Mouse (Mus musculus) neural tube, embryonic 14.5 days (tissue): ENCODE results near the gene Cib2. TPM values are rescaled to one million over a fixed set of nuclear protein-coding genes. Genes with fewer than 3 reads are reported as not detected.

Source experiments
- ATAC-seq: fragments of 200-750 bp; cut with Nextera tagmentation; 2 replicates; pipeline ENCODE4 v1.8.0; 2017; ENCODE audit warnings: low read depth, mild to moderate bottlenecking, moderate TSS enrichment, moderate library complexity
- H3K27ac ChIP-seq: fragments of 300-500 bp; sonication (generic); 2 replicates; pipeline ENCODE4 v1.5.1; 2014; ENCODE audit warnings: low read depth, mild to moderate bottlenecking, control low read depth, low read length, moderate library complexity, mixed read lengths
- H3K27me3 ChIP-seq: fragments of 300-500 bp; sonication (generic); 2 replicates; pipeline ENCODE4 v1.6.1; 2014; ENCODE audit warnings: low read length; ENCODE audit not compliant: control insufficient read depth, insufficient read depth
- H3K36me3 ChIP-seq: fragments of 300-500 bp; sonication (generic); 2 replicates; pipeline ENCODE4 v1.6.1; 2014; ENCODE audit warnings: low read length, mixed read lengths; ENCODE audit not compliant: control insufficient read depth, insufficient read depth
- H3K4me1 ChIP-seq: fragments of 300-500 bp; sonication (generic); 2 replicates; pipeline ENCODE4 v1.6.1; 2014; ENCODE audit warnings: low read length; ENCODE audit not compliant: control insufficient read depth, insufficient read depth
- H3K4me2 ChIP-seq: fragments of 300-500 bp; sonication (generic); 2 replicates; pipeline ENCODE4 v1.6.1; 2014; ENCODE audit warnings: mild to moderate bottlenecking, low read depth, low read length, control low read depth
- H3K4me3 ChIP-seq: fragments of 300-500 bp; sonication (generic); 2 replicates; pipeline ENCODE4 v1.5.1; 2014; ENCODE audit warnings: low read depth, low read length, control low read depth, mixed read lengths
- H3K9ac ChIP-seq: fragments of 300-500 bp; sonication (generic); replicated peaks from 2 replicates; pipeline ENCODE4 v1.6.1; 2014; ENCODE audit warnings: low read depth, mild to moderate bottlenecking, control low read depth, low read length, mixed read lengths
- H3K9me3 ChIP-seq: fragments of 300-500 bp; sonication (generic); 2 replicates; pipeline ENCODE4 v1.6.1; 2016; ENCODE audit warnings: low read length; ENCODE audit not compliant: control insufficient read depth
- WGBS: fragments of 180-500 bp; shearing (Covaris S2); extraction: QIAGEN DNeasy Blood & Tissue Kit; methylation state at CpG from one replicate; pipeline ENCODE4 v1.1.7; 2014; 5-methylcytosine and 5-hydroxymethylcytosine counted together
- polyA plus RNA-seq: library from polyadenylated mRNA; unstranded; fragments of >200 nt; fragmentation: Nextera tagmentation; extraction: Ambion mirVana; gene quantifications from 2 replicates; pipeline ENCODE4 v1.2.1, GENCODE M21; 2014

Cib2 gene
- polyA plus RNA-seq, 1 experiment from 2014 or later, result 80.4 TPM

GRCm38 (mm10) chr9:54520286-54520685 is 39.7 kb downstream of the Cib2 start:
- no peaks in the 10 kb centered on the region for H3K9me3 ChIP-seq
- no peak for ATAC-seq
- no peaks in the 10 kb centered on the region for H3K36me3 ChIP-seq
- H3K27me3 ChIP-seq, result no peaks in the 10 kb centered on the region
- whole genome bisulfite sequencing, result 89% methylated on average over 4 of the region's 4 CpGs
- no peak overlapping the region for H3K27ac ChIP-seq
- H3K4me1 ChIP-seq, result no peaks in the 10 kb centered on the region
- no peak overlapping the region for H3K9ac ChIP-seq
- H3K4me2 ChIP-seq, result no peak overlapping the region
- H3K4me3 ChIP-seq, result no peak overlapping the region

DNA sequence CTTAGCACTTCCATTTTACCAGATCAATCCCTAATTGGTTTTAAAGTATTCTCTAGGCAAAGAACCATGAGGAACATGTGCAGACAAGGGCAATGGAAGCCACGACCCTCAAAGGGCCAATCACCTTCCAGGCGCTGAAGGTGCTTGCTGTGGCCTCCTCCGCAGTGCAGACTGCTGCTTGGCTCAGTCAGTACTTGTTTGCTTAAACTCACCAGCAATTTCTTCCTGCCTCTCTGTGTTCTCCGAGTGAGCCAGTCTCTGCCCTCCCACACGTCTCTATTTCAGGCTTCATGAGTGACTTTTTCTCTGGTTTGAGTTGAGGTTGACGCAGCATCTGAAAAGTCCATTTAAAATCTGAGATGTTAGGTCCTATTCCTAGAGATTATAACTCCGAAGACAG is 41.1 kb downstream of the Cib2 start:
- Histone ChIP-seq H3K27me3 (no peaks in the 10 kb centered on the region), H3K9me3 (no peaks in the 10 kb centered on the region), H3K4me3 (no peak overlapping the region), H3K27ac (no peak overlapping the region), H3K36me3 (no peaks in the 10 kb centered on the region), H3K4me2 (no peak overlapping the region), H3K9ac (no peak overlapping the region), H3K4me1 (no peaks in the 10 kb centered on the region)
- no peak for ATAC-seq
- WGBS, result 70% methylated on average over 7 of the region's 7 CpGs

DNA sequence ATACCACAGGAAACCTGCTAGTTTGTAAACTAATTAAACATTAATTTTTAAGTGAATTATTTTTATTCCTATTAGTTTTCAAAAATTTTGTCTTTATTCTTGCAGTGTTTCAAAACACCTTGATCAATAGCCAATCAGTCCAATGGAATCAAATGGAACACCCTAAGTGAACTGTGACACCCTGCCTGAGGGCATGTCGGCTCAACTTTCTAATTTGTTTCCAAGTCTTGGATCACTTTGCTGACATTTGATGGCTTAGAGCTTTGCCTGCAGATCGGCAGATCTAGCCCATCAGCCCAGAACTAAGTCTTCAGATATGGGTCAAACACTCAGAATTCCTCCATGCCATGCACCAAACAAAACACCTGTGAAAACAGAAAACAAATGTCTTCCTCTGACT is 44.0 kb downstream of the Cib2 start:
- WGBS, result 83% methylated on average over 2 of the region's 2 CpGs
- ATAC-seq, result no peak
- no peak overlapping the region for H3K4me3 ChIP-seq

GRCm38 (mm10) chr9:54502873-54503272 is 57.1 kb downstream of the Cib2 start:
- no peaks in the 10 kb centered on the region for H3K9me3 ChIP-seq
- H3K4me1 ChIP-seq, result peaks cover 18% of the 10 kb centered on the region
- peak overlapping the region; percentile 81; the same call in 1 of the 2 replicates for H3K4me3 ChIP-seq
- no peaks in the 10 kb centered on the region for H3K36me3 ChIP-seq
- no peak for ATAC-seq
- 13% methylated on average over 12 of the region's 12 CpGs for WGBS
- H3K9ac ChIP-seq, result no peak overlapping the region; the same call in 1 of the 2 replicates
- H3K27me3 ChIP-seq, result no peaks in the 10 kb centered on the region
- no peak overlapping the region for H3K27ac ChIP-seq
- peak overlapping the region; percentile 62 for H3K4me2 ChIP-seq

More for the DNA sequence above, 44.0 kb downstream of the Cib2 start:
- no peaks in the 10 kb centered on the region for H3K9me3 ChIP-seq
- H3K4me2 ChIP-seq, result no peak overlapping the region
- H3K27ac ChIP-seq, result no peak overlapping the region
- no peaks in the 10 kb centered on the region for H3K27me3 ChIP-seq
- H3K4me1 ChIP-seq, result no peaks in the 10 kb centered on the region
- no peak overlapping the region for H3K9ac ChIP-seq
- H3K36me3 ChIP-seq, result no peaks in the 10 kb centered on the region

DNA sequence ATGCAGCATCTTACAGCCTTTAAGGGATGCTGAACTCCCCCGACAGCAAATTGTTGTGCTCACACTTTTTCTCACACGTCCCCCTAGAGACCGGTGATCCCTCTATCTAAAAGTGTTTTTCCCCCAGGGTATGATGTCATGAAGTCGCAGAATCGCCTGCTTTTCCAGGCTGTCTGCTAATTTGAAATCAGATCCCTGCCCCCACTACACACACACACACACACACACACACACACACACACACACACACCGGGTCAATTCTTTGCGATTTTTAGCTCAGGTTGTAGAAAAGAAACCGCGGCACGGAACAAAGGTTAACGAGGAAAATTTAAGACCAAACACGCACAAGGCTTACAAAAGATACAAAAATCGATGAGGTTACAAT is 57.9 kb downstream of the Cib2 start:
- Histone ChIP-seq H3K9me3 (no peaks in the 10 kb centered on the region), H3K4me2 (peak overlapping the region; percentile 62), H3K36me3 (no peaks in the 10 kb centered on the region), H3K9ac (peak overlapping the region; percentile 93), H3K4me3 (peak overlapping the region; percentile 81), H3K4me1 (peaks cover 18% of the 10 kb centered on the region), H3K27me3 (no peaks in the 10 kb centered on the region), H3K27ac (no peak overlapping the region)
- WGBS, result 2% methylated on average over 13 of the region's 13 CpGs
- no peak for ATAC-seq

- Histone ChIP-seq H3K27me3 (no peaks in the 10 kb centered on the region), H3K9me3 (no peaks in the 10 kb centered on the region), H3K9ac (peak within 1 kb of the TSS; percentile 93), H3K27ac (peak within 1 kb of the TSS; percentile 86), H3K4me3 (peak within 1 kb of the TSS; percentile 81), H3K36me3 (no peaks in the 10 kb centered on the region), H3K4me2 (peak within 1 kb of the TSS; percentile 62), H3K4me1 (peaks cover 18% of the 10 kb centered on the region)
- peak; percentile 96 for ATAC-seq
- under 1% methylated on average over 74 of the region's 99 CpGs for WGBS
Measured at GRCm38 (mm10) chr9:54501453-54502110, 58.4 kb downstream of the Cib2 start, which contains the start of gene Dmxl2. TSS of gene Dmxl2 (minus strand) at chr9:54501626.

GRCm38 (mm10) chr9:54500832-54501452 is 59.1 kb downstream of the Cib2 start:
- Histone ChIP-seq H3K36me3 (no peaks in the 10 kb centered on the region), H3K9me3 (no peaks in the 10 kb centered on the region), H3K27ac (peak overlapping the region; percentile 86), H3K4me1 (peaks cover 18% of the 10 kb centered on the region), H3K9ac (peak overlapping the region; percentile 93), H3K27me3 (no peaks in the 10 kb centered on the region), H3K4me3 (peak overlapping the region; percentile 81), H3K4me2 (peak overlapping the region; percentile 62)
- peak; percentile 75; the same call in 1 of the 2 replicates for ATAC-seq
- under 1% methylated on average over 42 of the region's 43 CpGs for WGBS

GRCm38 (mm10) chr9:54499791-54500190 is 60.2 kb downstream of the Cib2 start:
- H3K36me3 ChIP-seq, result no peaks in the 10 kb centered on the region
- 72% methylated on average over 3 of the region's 3 CpGs for WGBS
- H3K27ac ChIP-seq, result no peak overlapping the region
- no peak overlapping the region for H3K9ac ChIP-seq
- no peaks in the 10 kb centered on the region for H3K27me3 ChIP-seq
- peaks cover 18% of the 10 kb centered on the region for H3K4me1 ChIP-seq
- peak overlapping the region; percentile 62 for H3K4me2 ChIP-seq
- no peak for ATAC-seq
- peak overlapping the region; percentile 81; the same call in 1 of the 2 replicates for H3K4me3 ChIP-seq
- no peaks in the 10 kb centered on the region for H3K9me3 ChIP-seq

GRCm38 (mm10) chr9:54499291-54499690 is 60.7 kb downstream of the Cib2 start:
- 86% methylated on average over 6 of the region's 6 CpGs for WGBS
- ATAC-seq, result no peak

More at GRCm38 (mm10) chr9:54499291-54499690, 60.7 kb downstream of the Cib2 start:
- Histone ChIP-seq H3K9me3 (no peaks in the 10 kb centered on the region), H3K4me2 (peak overlapping the region; percentile 62), H3K27ac (no peak overlapping the region), H3K36me3 (no peaks in the 10 kb centered on the region), H3K9ac (no peak overlapping the region), H3K27me3 (no peaks in the 10 kb centered on the region), H3K4me3 (no peak overlapping the region), H3K4me1 (peaks cover 18% of the 10 kb centered on the region)
